Mouse (Mus musculus) limb, embryonic 10.5 days (tissue): ENCODE measurements at regions not wholly inside any gene's neighbourhood (a gene's known extent, or its start where the extent isn't known, plus 50 kb on each side); places are given as distances from the start of the nearest gene placed in this dataset.
"Not testable (repeated sequence)": the region's sequence is repeated elsewhere in the genome, so short reads cannot be mapped to it uniquely, and the experiment has no call there.

Experiments
- DNase-seq: peaks from one replicate; pipeline ENCODE4 v3.0.0-alpha.2; 2017; ENCODE audit warnings: low spot score
- H3K27ac ChIP-seq: fragments of 300-500 bp; sonication (generic); 2 replicates; pipeline ENCODE4 v1.5.1; 2016; ENCODE audit warnings: mild to moderate bottlenecking
- H3K27me3 ChIP-seq: fragments of 300-500 bp; sonication (generic); 2 replicates; pipeline ENCODE4 v1.6.1; 2016; ENCODE audit warnings: low read depth, mild to moderate bottlenecking; ENCODE audit not compliant: poor library complexity, severe bottlenecking
- H3K36me3 ChIP-seq: fragments of 300-500 bp; sonication (generic); 2 replicates; pipeline ENCODE4 v1.6.1; 2016; ENCODE audit warnings: mild to moderate bottlenecking, moderate library complexity
- H3K4me1 ChIP-seq: fragments of 300-500 bp; sonication (generic); 2 replicates; pipeline ENCODE4 v1.6.1; 2016
- H3K4me3 ChIP-seq: fragments of 300-500 bp; sonication (generic); 2 replicates; pipeline ENCODE4 v1.5.1; 2016; ENCODE audit warnings: mild to moderate bottlenecking, moderate library complexity
- H3K9me3 ChIP-seq: fragments of 300-500 bp; sonication (generic); replicated peaks from 2 replicates; pipeline ENCODE4 v1.6.1; 2016; ENCODE audit warnings: mild to moderate bottlenecking
- WGBS: fragments of 180-500 bp; shearing (Covaris S2); methylation state at CpG from one replicate; pipeline ENCODE4 v1.1.7; 2016; 5-methylcytosine and 5-hydroxymethylcytosine counted together

GRCm38 (mm10) chr2:53682599-53682998 lies 402.8 kb downstream of the Rprm start:
- H3K9me3 ChIP-seq, result no peaks in the 10 kb centered on the region
- H3K36me3 ChIP-seq, result no peaks in the 10 kb centered on the region
- H3K27me3 ChIP-seq, result no peaks in the 10 kb centered on the region
- 79% methylated on average over 4 of the region's 4 CpGs for WGBS
- H3K27ac ChIP-seq, result no peak overlapping the region
- no peaks in the 10 kb centered on the region for H3K4me1 ChIP-seq
- H3K4me3 ChIP-seq, result no peak overlapping the region
- no peak for DNase-seq

DNA sequence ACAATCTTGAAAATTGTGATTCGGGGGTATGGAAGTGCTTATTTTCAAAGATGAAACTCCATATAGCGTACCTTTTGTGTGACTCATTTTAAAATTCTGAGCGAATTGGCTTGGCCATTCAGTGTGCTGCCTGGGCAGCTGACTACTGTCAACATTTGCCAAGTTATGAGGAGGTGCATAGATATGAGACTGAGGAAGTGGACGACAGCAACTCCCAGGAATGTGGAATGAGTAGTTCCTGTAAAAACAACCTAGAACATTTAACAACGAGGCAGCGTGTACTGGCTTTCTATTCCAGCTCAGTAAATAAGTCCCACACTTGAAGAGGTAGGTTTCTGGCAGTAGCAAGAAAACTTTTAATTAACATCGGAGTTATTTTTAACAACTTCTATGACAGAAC lies 398.1 kb downstream of the Rprm start:
- Histone ChIP-seq H3K4me3 (no peak overlapping the region), H3K27ac (no peak overlapping the region), H3K36me3 (no peaks in the 10 kb centered on the region), H3K4me1 (no peaks in the 10 kb centered on the region), H3K9me3 (no peaks in the 10 kb centered on the region), H3K27me3 (no peaks in the 10 kb centered on the region)
- no peak for DNase-seq
- WGBS, result 90% methylated on average over 7 of the region's 7 CpGs

- no peak overlapping the region for H3K27ac ChIP-seq
- 62% methylated on average over 3 of the region's 3 CpGs for WGBS
Observed at GRCm38 (mm10) chr2:53689223-53689880, 396.0 kb downstream of the Rprm start.

DNA sequence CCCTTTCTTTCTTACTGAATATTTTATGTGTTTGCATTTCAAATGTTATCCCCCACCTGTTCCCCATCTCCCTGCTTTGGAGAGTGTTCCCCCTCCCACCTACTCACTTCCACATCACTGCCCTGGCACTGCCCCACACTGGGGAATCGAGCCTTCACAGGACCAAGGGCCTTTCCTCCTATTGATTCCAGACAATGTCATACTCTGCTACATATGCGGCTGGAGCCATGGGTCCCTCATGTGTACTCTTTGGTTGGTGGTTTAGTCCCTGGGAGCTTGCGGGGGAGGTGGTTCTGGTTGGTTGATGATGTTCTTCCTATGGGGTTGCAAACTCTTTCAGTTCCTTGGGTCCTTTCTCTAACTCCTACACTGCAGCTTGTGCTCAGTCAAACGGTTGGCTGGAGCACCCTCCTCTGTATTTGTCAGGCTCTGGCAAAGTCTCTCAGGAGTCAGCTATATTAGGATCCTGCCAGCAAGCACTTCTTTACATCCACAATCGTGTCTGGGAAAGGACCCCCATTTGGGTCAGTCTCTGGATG lies 393.7 kb downstream of the Rprm start:
- Histone ChIP-seq H3K9me3 (no peaks in the 10 kb centered on the region), H3K4me3 (no peak overlapping the region), H3K27me3 (no peaks in the 10 kb centered on the region), H3K4me1 (no peaks in the 10 kb centered on the region), H3K27ac (no peak overlapping the region), H3K36me3 (no peaks in the 10 kb centered on the region)
- DNase-seq, result no peak
- WGBS, result 69% methylated on average over 5 of the region's 5 CpGs

More at GRCm38 (mm10) chr2:53689223-53689880, 396.0 kb downstream of the Rprm start:
- H3K4me3 ChIP-seq, result no peak overlapping the region
- no peaks in the 10 kb centered on the region for H3K27me3 ChIP-seq
- H3K9me3 ChIP-seq, result no peaks in the 10 kb centered on the region
- H3K36me3 ChIP-seq, result no peaks in the 10 kb centered on the region
- no peaks in the 10 kb centered on the region for H3K4me1 ChIP-seq
- no peak for DNase-seq

DNA sequence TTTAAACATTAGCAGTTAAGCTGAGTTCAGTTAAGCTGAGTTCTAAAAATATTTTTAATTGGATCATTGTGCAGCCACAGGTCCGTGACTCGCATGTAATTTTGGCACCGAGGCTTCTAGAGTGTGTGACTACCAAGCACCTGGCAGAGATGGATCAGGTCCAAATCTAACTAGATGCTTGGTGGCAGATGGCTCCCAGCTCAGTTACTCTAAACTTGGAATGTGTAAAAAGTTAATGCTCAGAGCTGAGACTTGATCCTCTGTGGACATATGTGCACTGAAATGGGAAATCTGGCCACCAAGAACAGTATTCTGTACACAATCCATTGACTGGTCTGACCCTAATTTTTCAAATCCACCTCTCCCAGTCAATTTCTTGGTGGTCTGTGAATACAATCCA lies 374.1 kb downstream of the Rprm start:
- 95% methylated on average over 3 of the region's 3 CpGs for WGBS
- H3K4me1 ChIP-seq, result no peaks in the 10 kb centered on the region
- H3K4me3 ChIP-seq, result no peak overlapping the region
- no peaks in the 10 kb centered on the region for H3K27me3 ChIP-seq
- DNase-seq, result no peak
- H3K27ac ChIP-seq, result no peak overlapping the region
- no peaks in the 10 kb centered on the region for H3K36me3 ChIP-seq
- H3K9me3 ChIP-seq, result no peaks in the 10 kb centered on the region

- Histone ChIP-seq H3K27ac (no peak overlapping the region), H3K4me3 (no peak overlapping the region), H3K36me3 (no peaks in the 10 kb centered on the region), H3K4me1 (no peaks in the 10 kb centered on the region), H3K9me3 (no peaks in the 10 kb centered on the region), H3K27me3 (no peaks in the 10 kb centered on the region)
- 89% methylated on average over 7 of the region's 7 CpGs for WGBS
- no peak for DNase-seq
Observed at GRCm38 (mm10) chr2:53713106-53713640, 372.2 kb downstream of the Rprm start.

DNA sequence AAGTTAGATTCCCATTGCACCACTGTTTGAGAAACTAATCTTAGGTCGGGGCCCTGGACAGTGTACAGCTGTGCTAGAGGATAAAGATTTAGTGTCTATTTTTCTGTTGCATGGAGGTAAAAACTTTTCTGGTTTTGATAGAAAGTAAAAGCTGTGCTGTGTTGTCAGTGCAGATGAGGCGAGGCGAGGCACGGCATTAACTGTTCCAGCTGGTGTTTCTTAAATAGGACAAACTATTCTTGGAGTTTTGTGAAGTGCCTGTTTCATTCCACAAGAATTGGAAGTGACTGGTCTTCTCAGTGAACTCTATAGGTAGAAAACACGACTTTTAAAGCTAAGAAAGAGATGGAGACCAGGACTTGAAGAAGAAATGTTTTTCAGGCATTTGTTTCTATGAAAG lies 370.3 kb downstream of the Rprm start:
- no peaks in the 10 kb centered on the region for H3K36me3 ChIP-seq
- no peak overlapping the region for H3K4me3 ChIP-seq
- H3K4me1 ChIP-seq, result no peaks in the 10 kb centered on the region
- no peak for DNase-seq
- H3K9me3 ChIP-seq, result no peaks in the 10 kb centered on the region
- no peaks in the 10 kb centered on the region for H3K27me3 ChIP-seq
- WGBS, result 74% methylated on average over 5 of the region's 5 CpGs
- no peak overlapping the region for H3K27ac ChIP-seq

DNA sequence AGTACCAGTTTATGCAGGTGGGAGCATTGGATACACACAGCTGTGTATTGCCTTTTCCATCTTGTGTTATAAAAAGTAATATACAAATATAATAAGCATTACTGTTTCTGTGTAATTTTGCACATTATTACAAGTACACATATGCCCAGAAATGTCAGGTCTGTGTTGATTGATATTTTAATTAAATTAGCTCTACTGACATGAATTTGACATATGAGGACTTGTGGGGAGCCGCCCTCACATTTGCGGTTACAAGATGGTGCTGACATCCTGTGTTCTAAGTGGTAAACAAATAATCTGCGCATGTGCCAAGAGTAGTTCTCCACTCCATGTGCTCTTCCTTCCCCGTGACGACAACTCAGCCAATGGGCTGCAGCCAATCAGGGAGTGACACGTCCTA lies 362.1 kb downstream of the Rprm start:
- no peaks in the 10 kb centered on the region for H3K36me3 ChIP-seq
- no peak for DNase-seq
- H3K4me3 ChIP-seq, result no peak overlapping the region
- H3K27ac ChIP-seq, result no peak overlapping the region
- no peaks in the 10 kb centered on the region for H3K9me3 ChIP-seq
- H3K4me1 ChIP-seq, result no peaks in the 10 kb centered on the region
- H3K27me3 ChIP-seq, result no peaks in the 10 kb centered on the region
- WGBS, result 93% methylated on average over 6 of the region's 6 CpGs

DNA sequence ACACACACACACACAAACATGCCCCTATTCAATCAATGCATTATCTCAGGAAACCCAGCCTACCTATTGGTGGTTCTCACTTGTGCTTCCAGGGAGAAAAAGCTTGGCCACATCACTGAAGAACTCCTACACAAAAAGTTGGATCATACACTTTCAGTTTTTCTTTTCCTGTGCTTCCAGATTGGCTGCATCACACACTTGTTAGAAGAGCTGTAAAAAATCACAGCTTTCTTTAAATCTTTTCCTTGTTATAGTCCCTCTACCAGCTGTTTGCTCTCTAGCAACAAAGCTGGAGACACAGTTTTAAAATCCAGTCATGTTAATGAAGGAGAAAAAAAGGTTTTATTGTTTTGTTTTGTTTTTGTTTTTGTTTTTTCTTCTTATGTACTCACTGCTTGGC lies 356.7 kb downstream of the Rprm start:
- DNase-seq, result no peak
- H3K4me1 ChIP-seq, result no peaks in the 10 kb centered on the region

GRCm38 (mm10) chr2:53730451-53730850 lies 354.9 kb downstream of the Rprm start:
- DNase-seq, result no peak
- Histone ChIP-seq H3K27me3 (no peaks in the 10 kb centered on the region), H3K4me1 (no peaks in the 10 kb centered on the region), H3K9me3 (no peaks in the 10 kb centered on the region), H3K4me3 (no peak overlapping the region), H3K36me3 (no peaks in the 10 kb centered on the region), H3K27ac (no peak overlapping the region)
- 96% methylated on average over 2 of the region's 2 CpGs for WGBS

More for the DNA sequence above, 356.7 kb downstream of the Rprm start:
- Histone ChIP-seq H3K36me3 (no peaks in the 10 kb centered on the region), H3K4me3 (no peak overlapping the region), H3K9me3 (no peaks in the 10 kb centered on the region), H3K27ac (no peak overlapping the region), H3K27me3 (no peaks in the 10 kb centered on the region)

GRCm38 (mm10) chr2:53763486-53763885 lies 321.9 kb downstream of the Rprm start:
- Histone ChIP-seq H3K9me3 (no peaks in the 10 kb centered on the region), H3K4me1 (no peaks in the 10 kb centered on the region), H3K27ac (no peak overlapping the region), H3K27me3 (no peaks in the 10 kb centered on the region), H3K36me3 (no peaks in the 10 kb centered on the region), H3K4me3 (no peak overlapping the region)
- no peak for DNase-seq
- WGBS, result 94% methylated on average over 2 of the region's 2 CpGs

DNA sequence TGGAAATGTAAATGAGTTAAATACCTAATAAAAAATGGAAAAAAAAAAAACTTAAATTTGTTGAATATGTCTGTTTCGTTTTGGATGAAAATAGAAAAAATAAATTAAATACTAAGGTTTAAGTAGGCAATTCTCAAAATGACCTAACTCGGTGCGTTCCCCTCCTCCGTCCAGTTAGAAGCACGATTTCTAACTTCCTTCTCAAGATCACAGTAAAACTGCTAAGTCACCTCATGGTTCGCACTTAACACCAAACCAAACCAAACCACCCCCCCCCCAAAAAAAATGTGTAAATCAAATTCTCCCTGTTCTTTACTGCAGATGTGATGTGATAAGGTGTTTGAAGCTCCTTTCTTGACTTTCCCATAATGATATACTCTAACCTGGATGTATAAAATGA lies 303.3 kb downstream of the Rprm start:
- H3K4me3 ChIP-seq, H3K9me3 ChIP-seq, H3K27me3 ChIP-seq, DNase-seq, H3K27ac ChIP-seq, H3K4me1 ChIP-seq, H3K36me3 ChIP-seq: not testable (repeated sequence)
- whole genome bisulfite sequencing, result 98% methylated on average over 3 of the region's 6 CpGs

- DNase-seq, H3K4me1 ChIP-seq, H3K27ac ChIP-seq, H3K9me3 ChIP-seq, H3K27me3 ChIP-seq, H3K36me3 ChIP-seq, H3K4me3 ChIP-seq: not testable (repeated sequence)
- 90% methylated on average over 2 of the region's 6 CpGs for WGBS
Observed at GRCm38 (mm10) chr2:53788599-53788998, 296.8 kb downstream of the Rprm start.

DNA sequence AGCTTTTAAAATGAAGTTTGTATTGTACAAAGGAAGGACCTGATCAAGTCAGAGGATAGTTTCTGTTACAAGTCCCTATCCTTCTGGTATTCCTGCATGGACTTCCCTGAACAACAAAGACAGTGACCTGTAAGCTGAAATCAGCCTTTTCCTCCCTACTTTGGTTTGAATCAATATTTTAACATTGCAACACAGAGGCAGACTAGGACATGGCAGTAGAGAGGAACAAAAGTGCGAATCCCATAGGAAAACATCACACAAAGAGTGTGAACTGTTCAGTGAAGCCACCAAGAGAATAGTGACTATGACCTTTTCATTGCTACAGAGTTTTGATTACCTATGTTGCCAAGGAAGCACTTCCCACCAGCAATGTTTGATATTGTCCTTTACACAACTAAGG lies 288.7 kb downstream of the Rprm start:
- no peaks in the 10 kb centered on the region for H3K27me3 ChIP-seq
- H3K9me3 ChIP-seq, result no peaks in the 10 kb centered on the region
- no peak overlapping the region for H3K27ac ChIP-seq
- DNase-seq, result no peak
- H3K36me3 ChIP-seq, result no peaks in the 10 kb centered on the region
- no peak overlapping the region for H3K4me3 ChIP-seq
- 79% methylated on average over 1 of the region's 1 CpGs for WGBS
- H3K4me1 ChIP-seq, result no peaks in the 10 kb centered on the region
